Mouse (Mus musculus): ENCODE data around the gene Dyrk3. TPM values are rescaled to one million over a fixed set of nuclear protein-coding genes. Genes with fewer than 3 reads are reported as not detected.

Gene Dyrk3
- polyA plus RNA-seq, 1 experiment, result 13.4 TPM

DNA sequence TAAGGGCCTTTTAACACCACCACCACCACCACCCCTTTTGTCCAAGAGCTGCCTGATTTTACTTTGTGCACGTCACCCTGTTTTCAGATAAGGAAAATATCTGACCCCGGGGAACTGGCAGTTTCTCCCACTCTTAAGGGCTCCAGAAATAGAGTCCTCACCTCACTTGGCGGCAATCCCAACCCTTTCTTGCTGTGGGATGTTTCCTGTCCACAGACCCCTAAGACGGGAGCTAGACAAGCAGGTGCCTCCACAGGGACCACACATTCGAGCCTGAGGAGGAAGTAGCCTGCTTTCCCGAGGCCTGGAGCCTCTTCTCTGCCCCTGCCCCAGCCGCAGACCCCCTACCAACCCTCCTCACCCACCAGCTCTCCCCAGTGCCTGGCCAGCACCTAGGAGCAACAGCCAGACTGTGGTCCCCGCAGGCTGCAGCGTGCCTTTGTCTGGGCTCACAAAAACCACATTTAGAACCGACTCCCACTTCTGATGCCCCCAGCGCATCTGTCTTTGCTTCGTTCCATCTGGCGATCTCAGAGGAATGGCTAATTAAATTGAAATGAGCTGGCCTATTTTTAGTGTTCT, 21.6 kb downstream of the Dyrk3 start:
- Histone ChIP-seq H3K4me1 (ENCODE audit: control insufficient read depth, insufficient read depth, low read length) (no peaks in the 10 kb centered on the region), H3K27ac (ENCODE audit: control insufficient read depth, insufficient read depth, low read depth, low read length, poor library complexity) (no peak overlapping the region), H3K4me3 (replicated peaks; ENCODE audit: control insufficient read depth, low read depth, low read length) (no peak overlapping the region)
- TF ChIP-seq POLR2A (IDR thresholded peaks at IDR 0.05; ENCODE audit: borderline replicate concordance, control insufficient read depth, low read depth, low read length), result no peak
- no peak for TF ChIP-seq CTCF (IDR thresholded peaks at IDR 0.05; ENCODE audit: control insufficient read depth, insufficient read depth, low read length)
- 39% methylated on average over 13 of the region's 13 CpGs for WGBS

DNA sequence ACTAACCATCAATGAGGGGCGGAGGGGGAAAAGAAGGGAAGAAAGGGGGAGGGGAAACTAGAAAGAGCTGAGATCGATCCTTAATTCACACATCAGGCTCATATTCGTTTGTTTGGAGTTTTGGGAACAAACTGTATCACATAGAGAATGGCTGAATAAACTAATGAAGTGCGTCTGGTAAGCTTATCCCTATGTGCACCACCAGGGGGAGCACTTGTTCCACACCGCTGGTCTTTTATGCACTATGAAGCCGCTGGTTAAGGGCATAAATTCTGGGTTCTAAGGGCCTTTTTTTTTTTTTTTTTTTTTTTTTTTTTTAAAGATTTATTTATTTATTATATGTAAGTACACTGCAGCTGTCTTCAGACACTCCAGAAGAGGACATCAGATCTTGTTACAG, 22.2 kb downstream of the Dyrk3 start:
- Histone ChIP-seq H3K4me3 (replicated peaks; ENCODE audit: control insufficient read depth, low read depth, low read length) (no peak overlapping the region), H3K4me1 (ENCODE audit: control insufficient read depth, insufficient read depth, low read length) (no peaks in the 10 kb centered on the region; the same call in 1 of the 2 replicates), H3K27ac (ENCODE audit: control insufficient read depth, insufficient read depth, low read depth, low read length, poor library complexity) (no peak overlapping the region)
- TF ChIP-seq CTCF (IDR thresholded peaks at IDR 0.05; ENCODE audit: control insufficient read depth, insufficient read depth, low read length), result peak; percentile 88
- no peak for TF ChIP-seq POLR2A (IDR thresholded peaks at IDR 0.05; ENCODE audit: borderline replicate concordance, control insufficient read depth, low read depth, low read length)
- WGBS, result 9% methylated on average over 6 of the region's 6 CpGs

DNA sequence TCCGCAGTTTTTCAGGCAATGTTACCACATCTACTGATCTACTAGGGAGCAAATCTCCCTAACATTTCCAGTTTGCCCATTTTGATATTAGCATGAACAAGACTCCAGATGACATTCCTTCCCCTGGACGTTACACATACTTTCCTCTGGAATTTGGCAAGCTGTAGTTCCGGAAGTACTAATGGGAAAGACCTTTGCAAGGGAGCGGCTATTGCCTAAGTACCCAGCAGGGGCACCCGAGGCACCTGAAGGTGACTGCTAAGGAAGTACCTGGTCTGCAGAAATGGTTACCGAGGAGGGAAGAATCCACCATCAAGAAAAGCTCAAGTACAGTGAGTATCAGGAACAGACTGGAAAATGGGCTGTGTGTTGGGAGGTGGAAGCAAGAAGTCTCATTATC, 25.6 kb downstream of the Dyrk3 start:
- TF ChIP-seq POLR2A (IDR thresholded peaks at IDR 0.05; ENCODE audit: borderline replicate concordance, control insufficient read depth, low read depth, low read length) (no peak), CTCF (IDR thresholded peaks at IDR 0.05; ENCODE audit: control insufficient read depth, insufficient read depth, low read length) (no peak)
- Histone ChIP-seq H3K27ac (ENCODE audit: control insufficient read depth, insufficient read depth, low read depth, low read length, poor library complexity) (no peak overlapping the region), H3K4me1 (ENCODE audit: control insufficient read depth, insufficient read depth, low read length) (no peaks in the 10 kb centered on the region; the same call in 1 of the 2 replicates), H3K4me3 (replicated peaks; ENCODE audit: control insufficient read depth, low read depth, low read length) (no peak overlapping the region)
- 36% methylated on average over 6 of the region's 6 CpGs for WGBS

DNA sequence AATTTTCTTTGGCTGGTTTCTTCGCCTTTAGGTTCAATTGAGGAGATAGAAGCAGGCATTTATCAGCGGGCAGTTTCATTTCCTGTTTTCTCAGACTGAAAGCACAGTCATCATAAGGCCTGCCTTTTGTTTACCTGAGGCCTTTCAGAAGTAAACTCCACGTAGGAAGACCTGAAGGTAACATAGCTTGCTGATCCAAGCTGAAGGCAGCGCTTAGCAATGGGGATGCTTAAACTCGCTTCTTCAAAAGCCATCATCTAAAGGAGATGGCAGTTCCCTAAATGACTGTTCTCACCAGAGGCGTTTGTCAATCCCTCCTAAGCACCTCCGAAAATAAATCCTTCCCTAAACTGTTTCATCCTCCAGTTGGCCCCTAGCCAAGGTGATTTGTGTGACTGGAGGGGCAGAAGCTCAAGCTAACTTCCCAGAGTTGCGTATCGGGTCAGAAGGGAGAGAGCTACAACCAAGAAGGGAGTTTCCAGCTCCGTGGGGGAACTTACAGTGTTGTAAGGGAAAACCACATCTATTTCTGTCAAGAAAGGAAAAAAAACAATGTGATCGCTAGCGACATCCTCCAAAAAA, 27.5 kb downstream of the Dyrk3 start:
- Histone ChIP-seq H3K4me3 (replicated peaks; ENCODE audit: control insufficient read depth, low read depth, low read length) (no peak overlapping the region), H3K4me1 (ENCODE audit: control insufficient read depth, insufficient read depth, low read length) (no peaks in the 10 kb centered on the region; the same call in 1 of the 2 replicates), H3K27ac (ENCODE audit: control insufficient read depth, insufficient read depth, low read depth, low read length, poor library complexity) (peak overlapping the region; percentile 49)
- 9% methylated on average over 12 of the region's 12 CpGs for WGBS
- TF ChIP-seq CTCF (IDR thresholded peaks at IDR 0.05; ENCODE audit: control insufficient read depth, insufficient read depth, low read length) (no peak), POLR2A (IDR thresholded peaks at IDR 0.05; ENCODE audit: borderline replicate concordance, control insufficient read depth, low read depth, low read length) (no peak)

DNA sequence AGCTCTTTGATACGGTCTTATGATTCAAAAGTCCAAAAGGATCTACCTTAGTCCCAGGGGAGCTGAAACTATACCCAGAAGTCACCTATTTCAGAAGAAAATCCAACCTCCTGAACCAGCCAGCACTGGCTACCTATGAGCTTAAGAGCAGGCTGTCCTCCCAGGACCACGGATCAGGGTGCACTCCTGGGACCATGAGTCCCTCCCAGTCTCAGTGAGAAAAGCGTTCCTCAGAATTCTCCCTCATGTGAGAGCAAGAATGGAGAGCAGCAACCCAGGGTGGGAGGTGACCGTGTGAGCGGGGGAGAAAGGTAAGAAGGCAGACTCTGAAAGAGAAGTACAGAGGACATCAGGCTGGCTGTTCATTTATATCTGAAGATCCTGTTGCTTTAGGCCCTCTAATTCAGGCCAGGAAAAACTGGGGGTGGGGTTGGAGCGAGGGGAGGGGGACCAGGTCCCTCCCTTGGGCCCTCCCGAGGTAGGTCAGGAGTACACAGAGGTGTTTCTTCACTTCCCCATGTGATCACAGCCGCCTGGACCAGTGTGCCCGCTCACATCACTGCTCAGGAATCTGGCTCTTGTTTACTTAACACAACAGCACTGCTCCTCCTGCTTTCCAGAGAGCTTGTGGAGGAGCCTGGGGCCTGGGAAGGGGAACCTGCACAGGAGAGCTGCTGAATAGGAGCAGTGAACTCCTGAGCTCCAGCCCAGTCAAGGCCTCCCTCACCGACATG, 30.4 kb downstream of the Dyrk3 start:
- H3K27ac ChIP-seq (ENCODE audit: control insufficient read depth, insufficient read depth, low read depth, low read length, poor library complexity), result no peak overlapping the region
- WGBS, result 74% methylated on average over 10 of the region's 10 CpGs
- peaks cover 7% of the 10 kb centered on the region for H3K4me1 ChIP-seq (ENCODE audit: control insufficient read depth, insufficient read depth, low read length)
- TF ChIP-seq POLR2A (IDR thresholded peaks at IDR 0.05; ENCODE audit: borderline replicate concordance, control insufficient read depth, low read depth, low read length) (no peak), CTCF (IDR thresholded peaks at IDR 0.05; ENCODE audit: control insufficient read depth, insufficient read depth, low read length) (no peak)
- H3K4me3 ChIP-seq (replicated peaks; ENCODE audit: control insufficient read depth, low read depth, low read length), result no peak overlapping the region

DNA sequence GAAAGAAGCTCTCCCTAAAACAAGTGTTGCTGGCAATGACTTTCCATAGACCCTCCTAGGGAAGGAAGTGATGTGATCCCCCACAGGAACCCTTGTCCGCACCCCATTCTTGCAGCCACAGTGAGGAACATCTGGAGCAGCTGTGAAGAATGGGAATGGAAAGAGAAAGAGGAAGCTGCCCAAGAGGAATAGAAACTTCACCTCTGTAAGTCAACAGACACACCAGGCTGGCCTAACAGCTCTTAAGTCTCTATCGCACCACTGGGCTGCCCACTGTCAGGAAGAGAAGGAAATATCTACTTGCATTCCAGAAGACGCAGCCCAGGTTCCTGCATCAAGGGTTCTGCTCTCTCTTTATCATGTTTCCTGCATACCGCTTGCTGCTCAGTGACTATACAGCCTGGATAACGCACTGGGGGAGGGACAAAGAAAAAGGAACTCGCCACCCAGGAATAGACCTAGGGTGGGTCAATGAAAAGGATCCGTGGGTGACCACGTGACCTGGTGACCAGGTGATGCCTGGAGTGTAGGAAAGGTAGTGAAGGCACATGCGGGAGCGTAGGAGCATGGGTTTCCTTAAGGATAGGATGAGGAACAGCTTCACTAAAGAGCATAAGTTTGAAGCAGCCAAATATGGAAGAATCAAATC, 34.2 kb downstream of the Dyrk3 start:
- Histone ChIP-seq H3K4me1 (ENCODE audit: control insufficient read depth, insufficient read depth, low read length) (peaks cover 7% of the 10 kb centered on the region), H3K4me3 (replicated peaks; ENCODE audit: control insufficient read depth, low read depth, low read length) (peak overlapping the region; percentile 2), H3K27ac (ENCODE audit: control insufficient read depth, insufficient read depth, low read depth, low read length, poor library complexity) (peak overlapping the region; percentile 66)
- no peak for TF ChIP-seq CTCF (IDR thresholded peaks at IDR 0.05; ENCODE audit: control insufficient read depth, insufficient read depth, low read length)
- no peak for TF ChIP-seq POLR2A (IDR thresholded peaks at IDR 0.05; ENCODE audit: borderline replicate concordance, control insufficient read depth, low read depth, low read length)
- 17% methylated on average over 10 of the region's 10 CpGs for whole genome bisulfite sequencing

DNA sequence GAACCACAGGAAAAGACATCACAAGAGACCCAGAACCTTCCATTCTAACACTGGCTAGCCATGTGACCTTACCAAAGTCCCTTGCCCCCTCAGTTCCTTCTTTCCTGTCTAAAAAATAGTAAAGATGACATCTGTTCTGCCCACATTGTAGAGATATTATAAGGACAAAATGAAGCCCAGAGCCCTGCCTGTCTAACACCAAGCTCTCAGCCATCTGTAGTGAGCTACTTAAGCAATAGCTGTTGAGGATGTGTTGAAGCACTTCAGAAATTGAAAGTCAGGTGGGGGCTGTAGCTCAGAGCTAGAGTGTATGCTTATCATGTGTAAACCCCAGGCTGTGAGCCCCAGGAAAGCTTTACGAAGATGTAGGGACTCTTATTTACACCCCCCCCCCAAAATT, 37.3 kb downstream of the Dyrk3 start:
- H3K4me1 ChIP-seq (ENCODE audit: control insufficient read depth, insufficient read depth, low read length), result peaks cover 7% of the 10 kb centered on the region
- WGBS, result 70% methylated on average over 1 of the region's 1 CpGs
- no peak overlapping the region for H3K27ac ChIP-seq (ENCODE audit: control insufficient read depth, insufficient read depth, low read depth, low read length, poor library complexity)
- no peak overlapping the region for H3K4me3 ChIP-seq (replicated peaks; ENCODE audit: control insufficient read depth, low read depth, low read length)
- TF ChIP-seq CTCF (IDR thresholded peaks at IDR 0.05; ENCODE audit: control insufficient read depth, insufficient read depth, low read length), result no peak
- TF ChIP-seq POLR2A (IDR thresholded peaks at IDR 0.05; ENCODE audit: borderline replicate concordance, control insufficient read depth, low read depth, low read length), result no peak

DNA sequence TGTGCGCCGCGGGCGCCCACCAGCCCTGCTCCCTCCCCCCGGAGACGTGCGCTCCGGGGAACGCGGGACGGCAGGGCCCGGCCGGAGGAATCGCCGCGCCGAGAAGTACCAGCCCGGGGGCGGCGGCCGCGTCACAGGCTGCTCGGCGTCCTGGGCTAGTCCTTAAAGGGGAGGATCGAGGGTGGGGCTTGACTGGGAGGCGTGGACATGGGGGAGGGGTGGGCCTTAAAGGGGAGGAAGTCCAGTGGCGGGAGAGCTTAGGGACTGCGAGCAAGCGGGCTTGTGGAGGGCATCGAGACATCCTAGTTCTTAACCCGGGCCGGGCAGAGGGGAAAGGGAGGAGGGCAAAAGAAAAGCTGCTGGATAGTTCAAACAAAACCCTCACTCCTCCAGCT, 40.4 kb downstream of the Dyrk3 start, which contains the start of gene Mapkapk2:
Gene Mapkapk2 (minus strand): TSS at position 127 of the 395 bp plus-strand sequence.
- Histone ChIP-seq H3K27ac (ENCODE audit: control insufficient read depth, insufficient read depth, low read depth, low read length, poor library complexity) (peak within 1 kb of the TSS; percentile 97), H3K4me1 (ENCODE audit: control insufficient read depth, insufficient read depth, low read length) (peaks cover 5% of the 10 kb centered on the region; the same call in 1 of the 2 replicates), H3K4me3 (replicated peaks; ENCODE audit: control insufficient read depth, low read depth, low read length) (peak within 1 kb of the TSS; percentile 99)
- TF ChIP-seq CTCF (IDR thresholded peaks at IDR 0.05; ENCODE audit: control insufficient read depth, insufficient read depth, low read length), result no peak
- peak; percentile 92; the same call in 1 of the 2 replicates for TF ChIP-seq POLR2A (IDR thresholded peaks at IDR 0.05; ENCODE audit: borderline replicate concordance, control insufficient read depth, low read depth, low read length)
- WGBS, result 2% methylated on average over 32 of the region's 32 CpGs
